Mouse (Mus musculus) mature B cell (primary cell): ENCODE data around the gene Ttc5.

Experiments used
- in situ Hi-C: fragments of 300-500 bp; cut with MboI; formaldehyde crosslinking; loops from 2 replicates; pipeline ENCODE4 v1.14.3; 2019

The Ttc5 gene

DNA sequence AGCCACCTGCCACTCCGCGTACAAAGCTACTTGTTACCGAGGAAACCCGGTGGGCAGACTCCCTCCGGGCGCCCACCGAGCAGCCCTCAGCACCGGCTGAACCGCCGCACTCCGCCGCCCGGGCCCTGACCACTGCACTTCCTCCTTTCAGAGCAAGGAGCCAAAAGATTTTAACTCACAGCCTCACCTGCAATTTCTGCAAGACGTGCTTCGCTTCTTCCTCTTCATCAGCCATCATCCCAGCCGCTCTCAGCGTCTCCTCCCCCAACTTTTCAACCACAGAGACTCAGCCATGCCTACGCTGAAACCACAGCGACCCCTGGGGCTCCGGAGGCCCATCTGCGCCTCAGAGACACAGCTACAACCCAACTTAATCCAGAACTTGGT lies at the start of gene Ttc5:
Ttc5 (minus strand) TSS at position 269 of the 387 bp plus-strand sequence.
- in situ Hi-C loops = loop anchor here (25.0 kb wide), 1 partner anchor 477 kb away; the partner anchor contains the start of gene Rnase2a

- in situ Hi-C loops = no loop called here
These were observed 49.1 kb upstream of the Ttc5 start for GRCm38 (mm10) chr14:50834435-50834834.

GRCm38 (mm10) chr14:50833964-50834363 lies 48.6 kb upstream of the Ttc5 start:
- in situ Hi-C loops = no loop called here

GRCm38 (mm10) chr14:50829878-50830277 lies 44.6 kb upstream of the Ttc5 start:
- in situ Hi-C loops = loop anchor here (10.0 kb wide), 1 partner anchor 95 kb away; the partner anchor contains the start of genes Apex1 and Osgep

DNA sequence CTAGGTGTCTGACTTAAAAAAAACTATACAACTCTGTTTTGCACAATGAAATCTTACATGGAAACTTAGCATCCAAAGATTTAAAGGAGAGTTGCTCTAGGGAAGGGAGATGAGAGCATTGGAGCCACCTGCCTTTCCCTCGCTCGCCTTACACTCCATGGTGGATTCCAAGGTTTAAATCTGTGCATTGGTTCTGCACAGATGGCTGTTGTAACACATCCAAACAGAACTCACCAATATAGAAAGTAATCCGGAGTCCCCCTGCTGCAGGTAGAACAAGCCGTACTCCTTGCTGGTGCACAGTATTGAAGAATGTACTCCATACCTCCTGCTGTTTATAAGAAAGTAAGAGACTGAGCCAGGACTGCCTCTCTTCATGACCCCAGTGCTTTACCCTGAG lies 41.3 kb upstream of the Ttc5 start:
- in situ Hi-C loops = loop anchor here (10.0 kb wide), 1 partner anchor 98 kb away; the partner anchor contains the start of genes Apex1 and Osgep

GRCm38 (mm10) chr14:50824219-50824618 lies 38.9 kb upstream of the Ttc5 start:
- in situ Hi-C loops = loop anchor here (10.0 kb wide), 1 partner anchor 101 kb away; the partner anchor contains the start of genes Apex1 and Osgep

DNA sequence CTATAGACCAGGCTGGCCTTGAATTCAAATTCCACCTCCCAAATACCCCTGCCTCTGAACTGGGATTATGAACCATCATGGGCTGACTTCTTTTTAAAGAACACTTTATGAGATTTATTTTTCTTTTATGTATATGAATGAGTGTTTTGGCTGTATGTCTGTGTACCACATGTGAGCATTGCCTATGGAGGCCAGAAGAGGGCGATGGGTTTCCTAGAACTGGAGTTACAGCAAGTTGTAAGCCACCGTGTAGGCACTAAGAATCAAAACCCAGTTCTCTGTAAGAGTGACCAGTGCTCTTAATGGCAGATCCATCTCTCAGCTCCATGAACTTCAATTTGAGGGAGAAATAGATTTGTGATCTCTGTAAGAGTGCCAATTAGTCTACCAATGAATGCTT lies 37.9 kb upstream of the Ttc5 start:
- in situ Hi-C loops = loop anchor here (10.0 kb wide), 1 partner anchor 102 kb away; the partner anchor contains the start of genes Apex1 and Osgep

- in situ Hi-C loops = no loop called here
These were observed 27.7 kb upstream of the Ttc5 start for GRCm38 (mm10) chr14:50813060-50813459.

GRCm38 (mm10) chr14:50807487-50808072 lies 22.3 kb upstream of the Ttc5 start, which contains the start of the genes Ccnb1ip1 and Parp2:
Gene Ccnb1ip1 (minus strand): TSS chr14:50807732.
Gene Parp2 (plus strand): TSS chr14:50807841.
- in situ Hi-C loops = loop anchor here (10.0 kb wide), 2 partner anchors 127 to 257 kb away; partner anchors contain the start of genes Pip4p1 and Pnp

DNA sequence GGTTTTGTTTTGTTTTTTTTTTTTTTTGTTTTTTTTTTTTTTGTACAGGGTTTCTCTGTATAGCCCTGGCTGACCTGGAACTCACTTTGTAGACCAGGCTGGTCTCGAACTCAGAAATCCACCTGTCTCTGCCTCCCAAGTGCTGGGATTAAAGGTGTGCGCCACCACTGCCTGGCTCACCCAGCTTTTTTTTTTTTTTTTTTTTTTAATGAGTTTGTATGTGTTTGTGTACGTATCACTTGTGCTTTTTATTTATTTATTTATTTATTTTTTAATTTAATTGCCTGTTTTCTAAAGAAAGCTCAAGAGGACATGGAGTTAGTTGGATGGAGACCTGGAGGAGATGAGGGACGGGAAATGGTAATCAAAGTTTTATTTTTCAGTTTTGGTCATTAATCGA lies 21.1 kb upstream of the Ttc5 start:
- in situ Hi-C loops = loop anchor here (10.0 kb wide), 2 partner anchors 128 to 258 kb away; partner anchors contain the start of genes Pip4p1 and Pnp

DNA sequence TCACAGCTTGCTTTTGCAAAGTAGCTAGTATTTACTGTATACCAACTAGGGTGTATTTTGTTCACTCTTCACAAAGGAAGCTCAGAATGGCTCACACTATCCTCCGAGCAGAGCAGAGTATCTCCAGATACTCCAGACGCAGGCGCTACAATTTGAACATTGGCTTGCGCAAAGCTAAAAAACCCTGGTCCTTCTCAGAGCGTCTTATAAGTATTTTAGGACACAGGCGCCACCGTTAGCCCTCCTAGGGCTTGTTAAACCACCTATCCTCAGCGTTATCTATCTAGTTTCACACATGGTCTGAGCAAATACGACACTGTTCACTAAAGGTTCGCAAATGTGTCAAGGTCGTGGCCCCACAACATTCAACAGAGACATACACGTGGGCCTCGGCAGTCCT lies 19.4 kb upstream of the Ttc5 start:
- in situ Hi-C loops = loop anchor here (10.0 kb wide), 2 partner anchors 130 to 260 kb away; partner anchors contain the start of genes Pip4p1 and Pnp

- in situ Hi-C loops = loop anchor here (10.0 kb wide), 2 partner anchors 132 to 262 kb away; partner anchors contain the start of genes Pip4p1 and Pnp
These were observed 17.7 kb upstream of the Ttc5 start for GRCm38 (mm10) chr14:50802843-50803562.

GRCm38 (mm10) chr14:50802441-50802840 lies 17.1 kb upstream of the Ttc5 start:
- in situ Hi-C loops = loop anchor here (10.0 kb wide), 2 partner anchors 132 to 262 kb away; partner anchors contain the start of genes Pip4p1 and Pnp

DNA sequence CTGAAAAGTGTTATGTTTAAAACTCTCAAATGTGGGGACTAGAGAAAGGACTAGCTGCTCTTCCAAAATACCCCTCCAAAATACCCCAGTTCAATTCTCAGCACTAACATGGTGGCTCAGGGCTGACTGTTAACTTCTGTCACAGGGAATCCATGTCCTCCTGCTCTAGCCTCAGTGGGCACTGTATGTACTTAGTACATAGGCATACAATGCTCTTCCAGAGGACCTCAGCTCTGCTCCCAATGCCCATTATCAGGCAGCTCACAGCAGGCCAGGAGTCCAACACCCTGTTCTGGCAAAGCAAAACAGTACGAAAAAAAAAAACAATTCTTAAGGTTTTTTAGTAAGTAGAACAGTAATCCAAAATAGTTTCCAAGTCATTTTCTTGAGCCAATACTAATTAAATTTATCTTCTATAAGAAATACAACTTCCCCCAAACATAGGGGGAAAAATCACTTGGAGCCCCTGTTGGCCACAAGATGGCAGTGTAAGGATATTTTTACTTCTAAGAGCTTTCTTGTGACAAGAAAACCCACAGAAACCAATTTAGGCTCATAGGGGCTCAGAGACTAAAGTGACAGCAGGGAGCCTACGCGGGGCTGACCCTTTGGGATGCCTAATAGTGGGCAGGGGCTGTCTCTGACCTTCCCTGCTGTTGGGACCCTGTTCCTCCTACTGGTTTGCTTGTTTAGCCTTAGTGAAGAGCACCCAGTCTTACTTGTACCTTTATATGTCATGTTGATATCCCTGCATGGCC lies 14.4 kb upstream of the Ttc5 start:
- in situ Hi-C loops = loop anchor here (10.0 to 25.0 kb wide), 3 partner anchors 135 to 463 kb away; partner anchors contain the start of genes Pip4p1, Pnp and Rnase2a

DNA sequence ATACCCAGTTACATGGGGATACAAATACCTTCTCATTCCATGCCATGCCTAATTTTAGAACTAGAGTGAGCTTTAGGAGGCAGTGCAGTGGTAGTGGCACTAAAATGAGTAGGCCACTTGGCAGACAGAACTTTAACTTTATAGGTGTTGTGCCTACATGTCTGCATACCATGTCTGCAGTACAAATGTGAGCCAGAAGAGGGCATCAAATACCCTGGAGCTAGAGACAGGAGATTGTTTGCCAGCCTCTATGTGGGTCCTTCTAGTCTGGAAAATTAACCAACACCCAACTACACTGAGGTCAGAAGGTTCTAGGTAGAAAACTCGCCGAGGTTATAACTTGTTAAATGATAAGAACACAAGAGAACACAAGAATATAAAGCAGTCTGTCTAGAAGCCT lies 13.2 kb upstream of the Ttc5 start:
- in situ Hi-C loops = loop anchor here (25.0 kb wide), 1 partner anchor 464 kb away; the partner anchor contains the start of gene Rnase2a

GRCm38 (mm10) chr14:50796464-50796863 lies 11.1 kb upstream of the Ttc5 start:
- in situ Hi-C loops = loop anchor here (25.0 kb wide), 1 partner anchor 466 kb away; the partner anchor contains the start of gene Rnase2a

DNA sequence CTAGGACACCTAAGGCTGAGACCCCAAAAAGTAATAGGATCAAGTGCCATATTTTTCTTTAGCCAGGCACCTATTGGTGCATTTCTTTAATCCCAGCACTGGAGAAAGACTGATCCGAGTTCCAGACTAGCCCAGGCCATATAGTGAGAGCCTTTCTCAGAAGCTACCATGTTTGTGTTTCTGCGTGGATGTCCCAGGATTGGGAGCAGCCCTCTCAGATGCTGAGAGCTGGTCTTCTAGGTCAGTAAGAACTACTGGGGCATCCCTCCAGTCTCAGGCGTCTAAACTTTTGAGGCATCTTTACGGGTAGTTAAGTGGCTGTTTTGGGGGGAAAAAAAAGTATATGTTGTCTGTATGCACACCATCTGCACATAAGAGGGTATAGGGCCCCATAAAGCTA lies 10.6 kb upstream of the Ttc5 start:
- in situ Hi-C loops = loop anchor here (25.0 kb wide), 1 partner anchor 466 kb away; the partner anchor contains the start of gene Rnase2a

DNA sequence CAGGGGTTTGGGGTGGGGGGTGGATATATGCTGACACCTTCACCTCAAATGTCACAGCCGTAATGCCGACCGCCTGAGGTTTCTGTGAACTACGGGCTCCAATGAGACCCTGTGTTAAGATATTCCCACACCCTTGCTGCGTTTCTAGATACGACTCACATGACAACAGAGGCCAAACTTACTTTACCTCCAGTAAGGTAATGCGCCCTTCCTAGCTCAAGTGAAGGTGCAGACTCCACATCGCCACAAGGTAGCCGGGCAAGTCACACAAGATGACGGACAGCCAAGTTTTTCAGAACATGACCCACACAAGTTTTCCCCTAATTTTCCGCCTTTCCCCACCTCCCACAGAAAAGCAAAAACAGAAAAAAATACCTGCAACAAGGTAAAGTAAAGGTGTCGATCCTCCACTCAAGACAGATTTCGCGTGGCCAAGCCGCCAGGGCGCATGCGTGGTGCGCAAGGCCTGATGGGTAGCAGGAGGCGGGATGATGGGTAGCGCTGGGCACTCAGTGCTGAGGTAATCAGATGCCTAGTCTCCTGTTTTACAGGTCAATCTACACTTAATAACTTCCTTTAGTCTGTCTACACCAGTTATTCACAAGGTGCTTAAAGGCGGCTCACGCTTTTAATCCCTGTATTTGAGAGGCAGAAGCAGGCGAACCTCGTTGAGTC lies 10.1 kb upstream of the Ttc5 start:
- in situ Hi-C loops = loop anchor here (25.0 kb wide), 1 partner anchor 467 kb away; the partner anchor contains the start of gene Rnase2a

- in situ Hi-C loops = loop anchor here (25.0 kb wide), 1 partner anchor 474 kb away; the partner anchor contains the start of gene Rnase2a
These were observed 2.8 kb upstream of the Ttc5 start for GRCm38 (mm10) chr14:50788157-50788556.
